Mouse (Mus musculus) layer of hippocampus, adult 9-10 months (tissue): Measurements from ENCODE around the gene Hist1h4m.
A peak's percentile ranks its signal among the peaks of the same experiment; 100 is the strongest.
"Not testable (repeated sequence)": the region's sequence is repeated elsewhere in the genome, so short reads cannot be mapped to it uniquely, and the experiment has no call there.

Experiments
- DNase-seq: peaks from one replicate; pipeline ENCODE4 v3.0.0; 2022; ENCODE audit warnings: low spot score

The Hist1h4m gene

GRCm38 (mm10) chr13:21811074-21811473 is 472 bp upstream of the Hist1h4m start:
- not testable (repeated sequence) for DNase-seq

- DNase-seq: not testable (repeated sequence)
These were observed 546 bp downstream of the Hist1h4m start for GRCm38 (mm10) chr13:21812092-21812491.

- not testable (repeated sequence) for DNase-seq
These were observed 8.7 kb downstream of the Hist1h4m start for GRCm38 (mm10) chr13:21820082-21820890.

- DNase-seq: no peak
These were observed 17.0 kb downstream of the Hist1h4m start for GRCm38 (mm10) chr13:21828511-21828910.

- no peak for DNase-seq
These were observed 18.8 kb downstream of the Hist1h4m start for GRCm38 (mm10) chr13:21830344-21830743.

- DNase-seq: not testable (repeated sequence)
These were observed 20.2 kb downstream of the Hist1h4m start, which contains the start of gene Hist1h4n for GRCm38 (mm10) chr13:21831418-21832394. Gene Hist1h4n, minus strand, starts transcription at chr13:21832196.

- not testable (repeated sequence) for DNase-seq
These were observed 21.9 kb downstream of the Hist1h4m start, which contains the start of the genes Hist1h2ap and Hist1h2br for GRCm38 (mm10) chr13:21833461-21833860. Gene Hist1h2ap, minus strand, starts transcription at chr13:21833507. Gene Hist1h2br, plus strand, starts transcription at chr13:21833743.

GRCm38 (mm10) chr13:21840508-21840907 is 29.0 kb downstream of the Hist1h4m start:
- DNase-seq: not testable (repeated sequence)

- not testable (repeated sequence) for DNase-seq
These were observed 34.8 kb downstream of the Hist1h4m start for GRCm38 (mm10) chr13:21846356-21846755.

- no peak for DNase-seq
These were observed 36.3 kb downstream of the Hist1h4m start for GRCm38 (mm10) chr13:21847883-21848282.

GRCm38 (mm10) chr13:21850696-21851095 is 39.1 kb downstream of the Hist1h4m start:
- DNase-seq: not testable (repeated sequence)

- no peak for DNase-seq
These were observed 40.8 kb downstream of the Hist1h4m start for GRCm38 (mm10) chr13:21852215-21852945.

- peak; percentile 71 for DNase-seq
These were observed 43.6 kb downstream of the Hist1h4m start for GRCm38 (mm10) chr13:21855146-21855545.

GRCm38 (mm10) chr13:21855698-21856162 is 44.2 kb downstream of the Hist1h4m start:
- peak; percentile 72 for DNase-seq

- DNase-seq: no peak
These were observed 50.1 kb downstream of the Hist1h4m start for GRCm38 (mm10) chr13:21861608-21862007.
